Comparison of ENCODE assay signal across 8 mouse cellular contexts in the genomic region with DNA sequence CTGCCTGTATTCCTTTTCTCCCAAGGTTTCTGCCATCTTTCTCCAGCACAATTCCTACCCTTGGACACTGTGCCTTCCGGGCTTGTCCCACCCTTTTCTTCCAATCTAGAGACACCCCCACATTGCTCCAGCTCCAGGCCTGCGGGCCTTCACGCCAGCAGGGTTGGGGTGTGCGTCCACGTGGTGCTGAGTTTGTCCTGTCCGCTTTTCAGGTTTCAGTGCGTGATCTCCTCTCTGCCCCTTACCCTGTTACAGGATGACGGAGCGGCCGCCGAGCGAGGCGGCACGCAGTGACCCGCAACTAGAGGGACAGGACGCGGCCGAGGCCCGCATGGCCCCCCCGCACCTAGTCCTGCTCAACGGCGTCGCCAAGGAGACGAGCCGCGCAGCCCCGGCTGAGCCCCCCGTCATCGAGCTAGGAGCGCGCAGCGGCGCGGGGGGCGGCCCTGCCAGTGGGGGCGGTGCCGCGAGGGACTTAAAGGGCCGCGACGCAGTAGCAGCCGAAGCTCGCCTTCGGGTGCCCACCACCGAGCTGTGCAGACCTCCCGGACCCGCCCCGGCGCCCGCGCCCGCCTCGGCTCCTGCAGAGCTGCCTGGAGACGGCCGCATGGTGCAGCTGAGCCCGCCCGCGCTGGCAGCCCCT. TPM values are rescaled to one million over a fixed set of nuclear protein-coding genes. Genes with fewer than 3 reads are reported as not detected.
DNase-seq lines count a peak whose midpoint lies in the region; ATAC-seq and TF ChIP-seq lines count a peak whose summit lies in the region.

No protein-coding gene starts in this region.

- H3K36me3 ChIP-seq in forebrain, embryonic 10.5 days (replicated peaks): no peaks in the 10 kb centered on the region
- H3K36me3 ChIP-seq in hindbrain, postnatal 0 days (ENCODE audit: insufficient read depth, low read length): no peaks in the 10 kb centered on the region
- H3K36me3 ChIP-seq in lung, postnatal 0 days (ENCODE audit: insufficient read depth, low read length): no peaks in the 10 kb centered on the region

- peak; percentile 80 for ATAC-seq in hindbrain, postnatal 0 days
- ATAC-seq in lung, postnatal 0 days: peak; percentile 69

- H3K9ac ChIP-seq in hindbrain, postnatal 0 days (replicated peaks; ENCODE audit: low read length): peak overlapping the region; percentile 25
- 0 out of 2 replicates have a peak overlapping the region, but pooled peaks have one; percentile 20 for H3K9ac ChIP-seq in lung, postnatal 0 days (replicated peaks; ENCODE audit: low read depth)

- peak overlapping the region; percentile 73 for H3K4me2 ChIP-seq in hindbrain, postnatal 0 days (ENCODE audit: low read depth, low read length)
- peak overlapping the region; percentile 91 for H3K4me2 ChIP-seq in lung, postnatal 0 days (replicated peaks; ENCODE audit: low read depth, low read length)

- H3K27ac ChIP-seq in forebrain, embryonic 10.5 days: peak overlapping the region; percentile 70
- no peak overlapping the region for H3K27ac ChIP-seq in hindbrain, postnatal 0 days
- H3K27ac ChIP-seq in lung, postnatal 0 days (ENCODE audit: low read length): 0 out of 2 replicates have a peak overlapping the region, but pooled peaks have one; percentile 6

- peak overlapping the region; percentile 62 for H3K4me3 ChIP-seq in forebrain, embryonic 10.5 days
- H3K4me3 ChIP-seq in hindbrain, postnatal 0 days (ENCODE audit: low read length): peak overlapping the region; percentile 47
- peak overlapping the region; percentile 50 for H3K4me3 ChIP-seq in lung, postnatal 0 days (ENCODE audit: low read depth, low read length)

- no peak for TF ChIP-seq CTCF in hindbrain, postnatal 0 days (IDR thresholded peaks at IDR 0.05; ENCODE audit: low read depth)
- TF ChIP-seq CTCF in lung, postnatal 0 days (IDR thresholded peaks at IDR 0.05): no peak

- H3K27me3 ChIP-seq in forebrain, embryonic 10.5 days (ENCODE audit: poor library complexity, severe bottlenecking): peaks cover 100% of the 10 kb centered on the region
- H3K27me3 ChIP-seq in hindbrain, postnatal 0 days (ENCODE audit: insufficient read depth, low read length): peaks cover 59% of the 10 kb centered on the region
- H3K27me3 ChIP-seq in lung, postnatal 0 days (replicated peaks; ENCODE audit: insufficient read depth, low read length): peaks cover 27% of the 10 kb centered on the region

- peak; percentile 27 for DNase-seq in layer of hippocampus, adult 11-12 months (ENCODE audit: low spot score)
- no peak for DNase-seq in layer of hippocampus, adult 9-11 months
- peak; percentile 46 for DNase-seq in Muller cell, postnatal 12 days (ENCODE audit: inconsistent ontology term)
- DNase-seq in forebrain, embryonic 10.5 days (ENCODE audit: extremely low spot score, low spot score): peak; percentile 58
- peak; percentile 55 for DNase-seq in hindbrain, postnatal 0 days (ENCODE audit: low spot score)
- peak; percentile 33 for DNase-seq in lung, postnatal 0 days (ENCODE audit: low spot score)
- DNase-seq in retina, postnatal 1 day: peak; percentile 80
- DNase-seq in urinary bladder, postnatal 14 days (ENCODE audit: low spot score): no peak

- no peaks in the 10 kb centered on the region for H3K9me3 ChIP-seq in forebrain, embryonic 10.5 days
- no peaks in the 10 kb centered on the region for H3K9me3 ChIP-seq in hindbrain, postnatal 0 days (ENCODE audit: low read length)
- no peaks in the 10 kb centered on the region for H3K9me3 ChIP-seq in lung, postnatal 0 days (ENCODE audit: low read length)

- no peak for TF ChIP-seq EP300 in lung, postnatal 0 days (IDR thresholded peaks at IDR 0.05)

- H3K4me1 ChIP-seq in forebrain, embryonic 10.5 days: peaks cover 27% of the 10 kb centered on the region
- H3K4me1 ChIP-seq in hindbrain, postnatal 0 days (ENCODE audit: insufficient read depth, low read length): no peaks in the 10 kb centered on the region
- H3K4me1 ChIP-seq in lung, postnatal 0 days (ENCODE audit: insufficient read depth, low read depth, low read length): peaks cover 6% of the 10 kb centered on the region; the same call in 1 of the 2 replicates

- WGBS in forebrain, embryonic 10.5 days: under 1% methylated on average over 58 of the region's 58 CpGs
- WGBS in hindbrain, postnatal 0 days: 1% methylated on average over 48 of the region's 58 CpGs
- 2% methylated on average over 41 of the region's 58 CpGs for WGBS in lung, postnatal 0 days

RNA-seq across cellular contexts. Expression of a gene that starts 6.8 kb away (rescaled TPM):
- 1.5 and 2.2 TPM in 2 replicates for polyA plus RNA-seq in forebrain, embryonic 10.5 days (2016; fragmentation: Nextera tagmentation; extraction: Ambion mirVana)
- 18.1 and 19.4 TPM in 2 replicates for total RNA-seq in hindbrain, postnatal 0 days (2014; rRNA removed)
- polyA plus RNA-seq in hindbrain, postnatal 0 days (2015; fragmentation: Nextera tagmentation; extraction: Ambion mirVana): 1.1 and 1.6 TPM in 2 replicates
- 1.9 and 2.5 TPM in 2 replicates for polyA plus RNA-seq in lung, postnatal 0 days (2015; fragmentation: Nextera tagmentation; extraction: Ambion mirVana)

RNA-seq across cellular contexts. Expression of a gene that starts 25.5 kb away (rescaled TPM):
- 7.4 and 12.6 TPM in 2 replicates for polyA plus RNA-seq in forebrain, embryonic 10.5 days (2016; fragmentation: Nextera tagmentation; extraction: Ambion mirVana)
- total RNA-seq in hindbrain, postnatal 0 days (2014; rRNA removed): 0.58 and 5.2 TPM in 2 replicates
- 4.2 and 4.9 TPM in 2 replicates for polyA plus RNA-seq in hindbrain, postnatal 0 days (2015; fragmentation: Nextera tagmentation; extraction: Ambion mirVana)
- 99.9 and 117 TPM in 2 replicates for polyA plus RNA-seq in lung, postnatal 0 days (2015; fragmentation: Nextera tagmentation; extraction: Ambion mirVana)

Comparison
In these comparisons a context has a peak if more than half of its experiments do, and no peak if none do; other contexts are left out.
1. DNase-seq: peak in layer of hippocampus, adult 11-12 months (single experiment), Muller cell, postnatal 12 days (single experiment), forebrain, embryonic 10.5 days (single experiment), hindbrain, postnatal 0 days (single experiment), lung, postnatal 0 days (single experiment) and retina, postnatal 1 day (single experiment); none in layer of hippocampus, adult 9-11 months (single experiment) and urinary bladder, postnatal 14 days (single experiment).
2. Peak in every context shown above with its lines, with median percentiles within 50 percentile points of each other: H3K4me3 ChIP-seq.